Mouse (Mus musculus): ENCODE measurements at regions not wholly inside any gene's neighbourhood (a gene's known extent, or its start where the extent isn't known, plus 50 kb on each side); places are given as distances from the start of the nearest gene placed in this dataset.

GRCm38 (mm10) chr8:30952818-30953217 is 2475.7 kb upstream of the 5930422O12Rik start:
- DNase-seq = no peak

GRCm38 (mm10) chr8:30959436-30960180 is 2468.9 kb upstream of the 5930422O12Rik start:
- no peak for DNase-seq

- no peak for DNase-seq
These were observed 2468.0 kb upstream of the 5930422O12Rik start for GRCm38 (mm10) chr8:30960486-30960885.

- DNase-seq = no peak
These were observed 2466.3 kb upstream of the 5930422O12Rik start for GRCm38 (mm10) chr8:30962207-30962606.

GRCm38 (mm10) chr8:30982814-30983213 is 2445.7 kb upstream of the 5930422O12Rik start:
- no peak for DNase-seq

- no peak for DNase-seq
These were observed 2440.5 kb upstream of the 5930422O12Rik start for GRCm38 (mm10) chr8:30988051-30988450.

GRCm38 (mm10) chr8:30998657-30999056 is 2429.9 kb upstream of the 5930422O12Rik start:
- peak; percentile 12 for DNase-seq

GRCm38 (mm10) chr8:31000120-31000519 is 2428.4 kb upstream of the 5930422O12Rik start:
- DNase-seq = peak; percentile 24

- no peak for DNase-seq
These were observed 2426.4 kb upstream of the 5930422O12Rik start for GRCm38 (mm10) chr8:31001980-31002730.

GRCm38 (mm10) chr8:31008309-31008708 is 2420.2 kb upstream of the 5930422O12Rik start:
- peak; percentile 65 for DNase-seq

- peak; percentile 32 for DNase-seq
These were observed 2416.4 kb upstream of the 5930422O12Rik start for GRCm38 (mm10) chr8:31012068-31012467.

GRCm38 (mm10) chr8:31031721-31032591 is 2396.6 kb upstream of the 5930422O12Rik start:
- peak; percentile 82 for DNase-seq

GRCm38 (mm10) chr8:31033281-31033680 is 2395.2 kb upstream of the 5930422O12Rik start:
- DNase-seq = peak; percentile 88

- no peak for DNase-seq
These were observed 2391.6 kb upstream of the 5930422O12Rik start for GRCm38 (mm10) chr8:31036892-31037291.
